In the genomic region with DNA sequence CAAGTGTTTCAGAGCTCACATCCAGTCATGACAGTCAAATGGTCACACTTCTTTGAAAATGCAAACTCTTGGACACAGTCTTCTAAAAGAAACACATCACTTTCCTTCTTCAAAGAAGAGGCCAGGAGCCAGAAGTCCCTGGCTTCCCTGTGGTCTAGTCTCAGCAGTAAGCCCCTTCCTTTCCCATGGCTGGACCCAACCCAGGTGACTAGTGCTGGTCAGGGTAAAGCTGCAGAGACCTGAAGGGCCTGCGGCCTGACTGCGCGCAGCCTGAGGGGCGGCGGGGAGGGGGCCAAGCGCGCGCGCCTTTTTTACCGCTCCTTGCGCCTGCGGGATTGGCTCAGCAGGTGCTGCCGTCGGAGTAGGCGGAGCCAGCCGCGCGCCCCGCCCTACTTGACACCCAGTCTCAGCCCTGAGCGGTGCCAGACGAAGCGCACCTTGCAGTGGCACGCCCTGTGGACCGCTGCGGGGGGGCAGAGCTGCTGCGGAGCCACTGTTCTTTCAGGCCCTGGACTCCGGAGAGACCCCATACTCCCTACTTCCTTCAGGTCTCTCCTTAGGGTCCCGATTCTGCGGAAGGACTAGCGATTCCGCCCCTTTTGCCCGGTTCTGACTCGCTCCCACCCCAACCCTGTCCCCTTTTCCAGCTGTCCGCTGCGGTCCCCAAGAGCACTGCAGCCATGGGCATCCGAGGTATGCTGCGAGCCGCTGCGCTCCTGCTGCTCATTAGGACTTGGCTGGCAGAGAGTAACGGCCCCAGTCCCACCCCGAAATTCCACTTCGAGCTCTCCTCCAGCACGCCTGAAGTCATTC, we compare ENCODE assay signal across 8 mouse cellular contexts. TPM values are rescaled to one million over a fixed set of nuclear protein-coding genes. Genes with fewer than 3 reads are reported as not detected.
A peak's percentile ranks its signal among the peaks of the same experiment; 100 is the strongest.
DNase-seq lines count a peak whose midpoint lies in the region; ATAC-seq lines count a peak whose summit lies in the region.

A gene (plus strand): TSS at position 403 of the 813 bp plus-strand sequence.

- no peaks in the 10 kb centered on the region for H3K9me3 ChIP-seq in heart, embryonic 15.5 days (replicated peaks)
- no peaks in the 10 kb centered on the region for H3K9me3 ChIP-seq in limb, embryonic 13.5 days
- H3K9me3 ChIP-seq in midbrain, embryonic 13.5 days = no peaks in the 10 kb centered on the region

- H3K4me3 ChIP-seq in heart, embryonic 15.5 days = peak within 1 kb of the TSS; percentile 41
- peak within 1 kb of the TSS; percentile 39 for H3K4me3 ChIP-seq in limb, embryonic 13.5 days
- peak within 1 kb of the TSS; percentile 44 for H3K4me3 ChIP-seq in midbrain, embryonic 13.5 days (replicated peaks)

- no peak within 1 kb of the TSS for H3K9ac ChIP-seq in heart, embryonic 15.5 days
- no peak within 1 kb of the TSS for H3K9ac ChIP-seq in limb, embryonic 13.5 days
- H3K9ac ChIP-seq in midbrain, embryonic 13.5 days (replicated peaks) = peak within 1 kb of the TSS; percentile 61

- WGBS in heart, embryonic 15.5 days = 19% methylated on average over 43 of the region's 43 CpGs
- WGBS in limb, embryonic 13.5 days = 22% methylated on average over 26 of the region's 43 CpGs
- 21% methylated on average over 41 of the region's 43 CpGs for WGBS in midbrain, embryonic 13.5 days

- H3K27me3 ChIP-seq in heart, embryonic 15.5 days = peaks cover 21% of the 10 kb centered on the region
- peaks cover 39% of the 10 kb centered on the region for H3K27me3 ChIP-seq in limb, embryonic 13.5 days
- H3K27me3 ChIP-seq in midbrain, embryonic 13.5 days = no peaks in the 10 kb centered on the region

- H3K27ac ChIP-seq in heart, embryonic 15.5 days = no peak within 1 kb of the TSS
- H3K27ac ChIP-seq in limb, embryonic 13.5 days = no peak within 1 kb of the TSS
- no peak within 1 kb of the TSS for H3K27ac ChIP-seq in midbrain, embryonic 13.5 days

- DNase-seq in heart, adult 11 months = no peak
- DNase-seq in embryo, embryonic 10.5 days (ENCODE audit: low spot score) = peak; percentile 43
- peak; percentile 5 for DNase-seq in thymus, postnatal 10 days (ENCODE audit: low spot score in 2 of 2)
- no peak for DNase-seq in cerebellum, adult 18-20 months

- no peaks in the 10 kb centered on the region for H3K36me3 ChIP-seq in heart, embryonic 15.5 days
- no peaks in the 10 kb centered on the region for H3K36me3 ChIP-seq in limb, embryonic 13.5 days
- no peaks in the 10 kb centered on the region for H3K36me3 ChIP-seq in midbrain, embryonic 13.5 days

- H3K4me2 ChIP-seq in heart, embryonic 15.5 days = peak within 1 kb of the TSS; percentile 71
- H3K4me2 ChIP-seq in limb, embryonic 13.5 days (replicated peaks) = peak within 1 kb of the TSS; percentile 65
- peak within 1 kb of the TSS; percentile 67 for H3K4me2 ChIP-seq in midbrain, embryonic 13.5 days (replicated peaks)

- H3K4me1 ChIP-seq in heart, embryonic 15.5 days (replicated peaks) = peaks cover 5% of the 10 kb centered on the region; the same call in 1 of the 2 replicates
- H3K4me1 ChIP-seq in limb, embryonic 13.5 days = no peaks in the 10 kb centered on the region
- H3K4me1 ChIP-seq in midbrain, embryonic 13.5 days (replicated peaks) = peaks cover 5% of the 10 kb centered on the region; the same call in 1 of the 2 replicates

- peak; percentile 67; the same call in 1 of the 2 replicates for ATAC-seq in heart, embryonic 15.5 days (replicated peaks; ENCODE audit: insufficient number of reproducible peaks, insufficient read depth, low FRiP score, low read depth)
- peak; percentile 27 to 71; a peak in 1 of 4 replicates for ATAC-seq in hematopoietic stem cell, adult 5-6 weeks (replicated peaks in 1 of 2; ENCODE audit: insufficient read depth in 1 of 2, low FRiP score in 2 of 2, low TSS enrichment in 1 of 2, low read depth in 1 of 2, poor library complexity in 2 of 2, severe bottlenecking in 2 of 2)
- ATAC-seq in limb, embryonic 13.5 days (ENCODE audit: low FRiP score, low read depth) = peak; percentile 64; the same call in 1 of the 2 replicates
- peak; percentile 92 for ATAC-seq in midbrain, embryonic 13.5 days

RNA-seq across cellular contexts. Expression of the gene that starts here (rescaled TPM):
- polyA plus RNA-seq in heart, embryonic 15.5 days (2015; fragmentation: Nextera tagmentation; extraction: Ambion mirVana) = 0.15 and 0.20 TPM in 2 replicates
- total RNA-seq in hematopoietic stem cell, adult 5-6 weeks (2017) = not detected in 2 replicates
- polyA plus RNA-seq in limb, embryonic 13.5 days (2015; fragmentation: Nextera tagmentation; extraction: Ambion mirVana) = 0.11 TPM in 2 replicates
- polyA plus RNA-seq in midbrain, embryonic 13.5 days (2015; fragmentation: Nextera tagmentation; extraction: Ambion mirVana) = 2.2 and 2.7 TPM in 2 replicates

Comparison
In these comparisons a context has a peak if more than half of its experiments do, and no peak if none do; other contexts are left out.
1. Peak in ATAC-seq, H3K4me3 ChIP-seq and H3K4me2 ChIP-seq in heart, embryonic 15.5 days; RNA of the gene not detected or under 1 TPM.
2. Peak in ATAC-seq in hematopoietic stem cell, adult 5-6 weeks; RNA of the gene not detected or under 1 TPM.
3. Peak in ATAC-seq, H3K4me3 ChIP-seq and H3K4me2 ChIP-seq in limb, embryonic 13.5 days; RNA of the gene not detected or under 1 TPM.
4. DNase-seq: peak in embryo, embryonic 10.5 days (single experiment) and thymus, postnatal 10 days (2 of 2); none in heart, adult 11 months (single experiment) and cerebellum, adult 18-20 months (0 of 2).
5. Peak in every context shown above with its lines, with median percentiles within 50 percentile points of each other: ATAC-seq, H3K4me2 ChIP-seq and H3K4me3 ChIP-seq.